Mouse (Mus musculus) erythroblast, embryonic 14.5 days (primary cell): ENCODE results near the gene Igfbp6.

Experiments
- GATA1 ChIP-seq: IDR thresholded peaks from 2 replicates; pipeline ENCODE4 v1.6.1; 2012; ENCODE audit warnings: low read length, inconsistent platforms, mixed read lengths
- TAL1 ChIP-seq: IDR thresholded peaks from 3 replicates; pipeline ENCODE4 v1.6.1; 2012; ENCODE audit warnings: low read length, inconsistent platforms, mixed read lengths

DNA sequence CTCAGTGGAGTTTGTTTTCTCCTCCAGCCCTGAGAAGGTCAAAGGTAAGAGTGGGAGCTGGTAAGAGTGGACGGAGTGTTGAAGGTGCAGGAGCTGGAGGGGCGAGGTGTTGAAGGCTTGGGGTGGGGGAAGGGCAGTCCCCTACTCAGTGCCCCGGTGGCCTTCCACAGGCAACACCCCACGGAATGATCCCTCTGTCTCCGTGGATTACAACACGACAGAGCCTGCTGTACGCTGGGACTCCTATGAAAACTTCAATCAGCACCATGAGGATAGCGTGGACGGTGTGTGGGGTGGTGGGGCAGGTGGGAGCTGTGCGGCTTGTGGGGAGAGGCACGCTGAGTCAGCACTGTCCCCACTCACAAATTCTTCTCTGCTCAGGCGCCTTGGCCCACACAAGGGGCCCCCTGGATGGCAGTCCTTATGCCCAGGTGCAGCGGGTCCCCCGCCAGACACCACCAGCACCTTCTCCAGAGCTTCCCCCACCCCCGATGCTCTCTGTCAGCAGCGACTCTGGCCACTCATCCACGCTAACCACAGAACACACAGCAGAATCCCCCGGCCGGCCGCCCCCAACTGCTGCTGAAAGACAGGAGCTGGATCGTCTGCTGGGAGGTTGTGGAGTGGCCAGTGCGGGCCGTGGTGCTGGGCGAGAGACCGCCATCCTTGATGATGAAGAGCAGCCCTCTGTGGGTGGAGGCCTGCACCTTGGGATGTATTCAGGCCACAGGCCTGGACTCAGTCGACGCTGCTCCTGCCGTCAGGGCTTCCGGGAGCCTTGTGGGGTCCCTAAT lies 33.3 kb upstream of the Igfbp6 start:
- TF ChIP-seq GATA1 (no peak), TAL1 (no peak)
